In the genomic region with DNA sequence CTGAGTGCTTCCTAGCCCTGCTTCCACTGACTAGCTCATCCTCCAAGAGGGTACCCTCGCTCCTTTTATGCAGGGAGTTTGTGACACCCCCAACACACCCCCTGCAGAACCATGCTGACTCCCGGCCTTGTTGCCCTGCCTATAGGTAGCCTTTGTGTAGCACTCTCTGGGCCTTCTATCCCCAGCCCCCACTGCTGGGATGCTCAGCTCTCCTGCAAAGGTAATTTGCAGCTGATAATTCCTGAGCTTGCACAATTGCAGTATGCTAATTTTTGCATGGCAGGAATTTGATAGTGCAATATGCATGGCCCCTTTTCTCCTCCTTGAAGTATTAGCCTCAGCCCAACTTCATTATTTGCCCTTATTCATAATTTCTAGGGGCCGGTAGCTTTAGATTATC, we compare ENCODE assay signal across 18 mouse cellular contexts. TPM values are rescaled to one million over a fixed set of nuclear protein-coding genes. Genes with fewer than 3 reads are reported as not detected.
DNase-seq lines count a peak whose midpoint lies in the region; ATAC-seq and TF ChIP-seq lines count a peak whose summit lies in the region.
"Had no signal": no experiment of that assay in that cellular context is flagged by ENCODE, and none has a peak within 500 bp of the region (broad histone marks: within the 10 kb centered on the region; RNA-seq: fewer than 3 reads in every experiment).

No protein-coding gene starts in this region.

- peak overlapping the region; percentile 36; the same call in 1 of the 2 replicates for H3K27ac ChIP-seq in neural tube, embryonic 11.5 days (ENCODE audit: low read depth, low read length)
- peak overlapping the region; percentile 85 for H3K27ac ChIP-seq in hindbrain, embryonic 13.5 days
- peak overlapping the region; percentile 83 for H3K27ac ChIP-seq in midbrain, embryonic 12.5 days (replicated peaks)
- no peak overlapping the region for H3K27ac ChIP-seq in lung, postnatal 0 days (ENCODE audit: low read length)
- H3K27ac ChIP-seq: liver, embryonic 14.5 days had no signal

- no peak for TF ChIP-seq CTCF in lung, postnatal 0 days (IDR thresholded peaks at IDR 0.05)

- H3K4me3 ChIP-seq in neural tube, embryonic 11.5 days (ENCODE audit: low read depth, low read length): no peak overlapping the region
- no peak overlapping the region for H3K4me3 ChIP-seq in hindbrain, embryonic 13.5 days
- no peak overlapping the region for H3K4me3 ChIP-seq in midbrain, embryonic 12.5 days
- no peak overlapping the region for H3K4me3 ChIP-seq in lung, postnatal 0 days (ENCODE audit: low read depth, low read length)
- H3K4me3 ChIP-seq: heart, embryonic 12.5 days had no signal

- WGBS in neural tube, embryonic 11.5 days: 32% methylated on average over 3 of the region's 3 CpGs
- 17% methylated on average over 3 of the region's 3 CpGs for WGBS in hindbrain, embryonic 13.5 days
- WGBS in midbrain, embryonic 12.5 days: 29% methylated on average over 3 of the region's 3 CpGs
- WGBS in lung, postnatal 0 days: 69% methylated on average over 3 of the region's 3 CpGs

- TF ChIP-seq EP300 in lung, postnatal 0 days (IDR thresholded peaks at IDR 0.05): no peak

- no peak overlapping the region for H3K4me2 ChIP-seq in neural tube, embryonic 11.5 days (ENCODE audit: low read depth)
- H3K4me2 ChIP-seq in hindbrain, embryonic 13.5 days: no peak overlapping the region
- no peak overlapping the region for H3K4me2 ChIP-seq in midbrain, embryonic 12.5 days (replicated peaks)
- no peak overlapping the region for H3K4me2 ChIP-seq in lung, postnatal 0 days (replicated peaks; ENCODE audit: low read depth, low read length)
- H3K4me2 ChIP-seq: heart, embryonic 12.5 days had no signal

- no peak overlapping the region for H3K9ac ChIP-seq in neural tube, embryonic 11.5 days (ENCODE audit: low read length)
- peak overlapping the region; percentile 49; the same call in 1 of the 2 replicates for H3K9ac ChIP-seq in hindbrain, embryonic 13.5 days
- 0 out of 2 replicates have a peak overlapping the region, but pooled peaks have one; percentile 16 for H3K9ac ChIP-seq in midbrain, embryonic 12.5 days (replicated peaks)
- no peak overlapping the region for H3K9ac ChIP-seq in lung, postnatal 0 days (replicated peaks; ENCODE audit: low read depth)
- H3K9ac ChIP-seq: heart, embryonic 12.5 days; liver, embryonic 14.5 days had no signal

- DNase-seq in neural tube, embryonic 11.5 days (ENCODE audit: low spot score): no peak
- no peak for DNase-seq in neural tube, embryonic 10.5 days (ENCODE audit: extremely low spot score, low spot score)
- no peak for DNase-seq in lung, postnatal 0 days (ENCODE audit: low spot score)
- DNase-seq in adrenal gland, postnatal 14 days: no peak
- DNase-seq in ovary, adult 18-20 months (ENCODE audit: low spot score): no peak
- no peak for DNase-seq in embryo, embryonic 11 days
- DNase-seq: adrenal gland, adult 8-10 months; B cell, adult 2 months; cerebellum, adult 9-11 months; gastrocnemius, postnatal 36 days; lung, postnatal 36 days had no signal

- H3K27me3 ChIP-seq in neural tube, embryonic 11.5 days (ENCODE audit: control insufficient read depth, insufficient read depth, low read length): no peaks in the 10 kb centered on the region
- no peaks in the 10 kb centered on the region for H3K27me3 ChIP-seq in hindbrain, embryonic 13.5 days
- H3K27me3 ChIP-seq in midbrain, embryonic 12.5 days: no peaks in the 10 kb centered on the region
- H3K27me3 ChIP-seq in lung, postnatal 0 days (replicated peaks; ENCODE audit: insufficient read depth, low read length): no peaks in the 10 kb centered on the region
- H3K27me3 ChIP-seq: heart, embryonic 12.5 days had no signal

- H3K9me3 ChIP-seq in neural tube, embryonic 11.5 days (ENCODE audit: control insufficient read depth, low read length): no peaks in the 10 kb centered on the region
- no peaks in the 10 kb centered on the region for H3K9me3 ChIP-seq in hindbrain, embryonic 13.5 days
- H3K9me3 ChIP-seq in midbrain, embryonic 12.5 days: no peaks in the 10 kb centered on the region
- no peaks in the 10 kb centered on the region for H3K9me3 ChIP-seq in lung, postnatal 0 days (ENCODE audit: low read length)
- H3K9me3 ChIP-seq: heart, embryonic 12.5 days had no signal

- H3K4me1 ChIP-seq in neural tube, embryonic 11.5 days (ENCODE audit: control insufficient read depth, insufficient read depth, low read length): peaks cover 29% of the 10 kb centered on the region
- H3K4me1 ChIP-seq in hindbrain, embryonic 13.5 days (replicated peaks): peaks cover 95% of the 10 kb centered on the region
- peaks cover 58% of the 10 kb centered on the region for H3K4me1 ChIP-seq in midbrain, embryonic 12.5 days
- H3K4me1 ChIP-seq in lung, postnatal 0 days (ENCODE audit: insufficient read depth, low read depth, low read length): no peaks in the 10 kb centered on the region

- no peak for ATAC-seq in neural tube, embryonic 11.5 days (ENCODE audit: insufficient read depth, low FRiP score, low TSS enrichment)
- peak; percentile 46 for ATAC-seq in hindbrain, embryonic 13.5 days (ENCODE audit: low FRiP score)
- ATAC-seq in midbrain, embryonic 12.5 days (ENCODE audit: low FRiP score, low read depth): peak; percentile 18; the same call in 1 of the 2 replicates
- ATAC-seq in lung, postnatal 0 days: no peak

- no peaks in the 10 kb centered on the region; the same call in 1 of the 2 replicates for H3K36me3 ChIP-seq in neural tube, embryonic 11.5 days (ENCODE audit: control insufficient read depth, insufficient read depth, low read length)
- peaks cover 18% of the 10 kb centered on the region for H3K36me3 ChIP-seq in hindbrain, embryonic 13.5 days
- H3K36me3 ChIP-seq in midbrain, embryonic 12.5 days: peaks cover 24% of the 10 kb centered on the region
- peaks cover 14% of the 10 kb centered on the region for H3K36me3 ChIP-seq in lung, postnatal 0 days (ENCODE audit: insufficient read depth, low read length)

RNA-seq across cellular contexts. Expression of a gene that starts 38.2 kb away (rescaled TPM):
- polyA plus RNA-seq in neural tube, embryonic 11.5 days (2014; fragmentation: Nextera tagmentation; extraction: Ambion mirVana): 15.2 and 17.2 TPM in 2 replicates
- 11.7 and 13.3 TPM in 2 replicates for polyA plus RNA-seq in hindbrain, embryonic 13.5 days (2015; fragmentation: Nextera tagmentation; extraction: Ambion mirVana)
- 11.0 and 14.8 TPM in 2 replicates for polyA plus RNA-seq in midbrain, embryonic 12.5 days (2016; fragmentation: Nextera tagmentation; extraction: Ambion mirVana)
- polyA plus RNA-seq in lung, postnatal 0 days (2015; fragmentation: Nextera tagmentation; extraction: Ambion mirVana): 12.4 and 12.9 TPM in 2 replicates
- total RNA-seq in adrenal gland, postnatal 14 days (2021): 134 and 142 TPM in 2 replicates

RNA-seq across cellular contexts. Expression of a gene that starts 56.3 kb away (rescaled TPM):
- not detected in 2 replicates for polyA plus RNA-seq in neural tube, embryonic 11.5 days (2014; fragmentation: Nextera tagmentation; extraction: Ambion mirVana)
- polyA plus RNA-seq in hindbrain, embryonic 13.5 days (2015; fragmentation: Nextera tagmentation; extraction: Ambion mirVana): not detected in 2 replicates
- polyA plus RNA-seq in midbrain, embryonic 12.5 days (2016; fragmentation: Nextera tagmentation; extraction: Ambion mirVana): not detected in 2 replicates
- 0.13 TPM in 1 of 2 replicates, not detected in the other for polyA plus RNA-seq in lung, postnatal 0 days (2015; fragmentation: Nextera tagmentation; extraction: Ambion mirVana)
- total RNA-seq in adrenal gland, postnatal 14 days (2021): not detected in 2 replicates
- total RNA-seq: ES-E14; gastrocnemius, postnatal 36 days had no signal
- polyA plus RNA-seq: embryonic facial prominence, embryonic 14.5 days; heart, embryonic 12.5 days; kidney, embryonic 14.5 days; liver, embryonic 14.5 days had no signal

Comparison
In these comparisons a context has a peak if more than half of its experiments do, and no peak if none do; other contexts are left out.
1. ATAC-seq: peak in hindbrain, embryonic 13.5 days (single experiment) and midbrain, embryonic 12.5 days (single experiment); none in neural tube, embryonic 11.5 days (single experiment) and lung, postnatal 0 days (single experiment).
2. H3K9ac ChIP-seq: peak in hindbrain, embryonic 13.5 days (single experiment) and midbrain, embryonic 12.5 days (single experiment); none in neural tube, embryonic 11.5 days (single experiment) and lung, postnatal 0 days (single experiment).